Mouse (Mus musculus): Measurements from ENCODE around the gene Hist1h3d. TPM values are rescaled to one million over a fixed set of nuclear protein-coding genes. Genes with fewer than 3 reads are reported as not detected.
"Not testable (repeated sequence)": the region's sequence is repeated elsewhere in the genome, so short reads cannot be mapped to it uniquely, and the experiment has no call there.

The Hist1h3d gene
- polyA plus RNA-seq, 1 experiment from 2014 or later = 4.2 TPM

DNA sequence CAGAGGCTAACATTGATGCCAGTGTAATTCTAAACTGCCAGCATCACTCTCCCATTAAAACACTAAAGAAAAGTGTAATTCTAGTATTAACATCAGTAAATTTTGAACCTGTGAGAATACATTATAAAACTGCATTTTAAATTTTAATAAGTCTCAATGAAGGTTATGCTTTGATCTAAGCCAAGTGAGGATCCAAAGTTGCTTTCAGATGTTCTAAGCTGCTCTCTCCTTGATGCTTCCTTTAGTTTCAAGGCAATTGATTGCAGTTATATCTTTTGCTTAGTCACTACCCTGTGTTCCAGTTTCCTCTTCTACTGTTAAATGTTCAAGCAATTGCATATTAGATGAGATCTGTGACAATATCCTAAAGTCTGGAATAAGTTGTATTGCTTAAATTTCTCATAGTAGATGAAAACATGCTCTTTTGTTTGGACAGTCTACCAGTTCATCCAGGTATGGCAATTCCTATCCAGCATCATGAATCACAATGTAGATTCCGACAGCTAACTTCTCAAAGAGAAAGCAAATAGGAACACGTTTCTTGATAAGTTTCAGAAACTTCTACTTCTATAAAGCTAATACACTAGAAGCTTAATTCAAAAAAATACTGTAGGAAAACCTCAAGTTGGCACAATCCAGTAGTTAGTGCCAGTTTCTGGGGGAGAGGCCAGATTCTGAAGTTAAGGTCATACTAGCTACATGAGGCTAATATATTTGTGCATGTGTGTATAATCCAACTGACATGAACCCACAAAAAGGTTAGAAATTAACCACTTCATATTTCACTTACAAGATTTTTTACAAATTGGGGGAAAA lies 3.1 kb upstream of the Hist1h3d start:
- Histone ChIP-seq H3K36me3 (ENCODE audit: control insufficient read depth, insufficient read depth, low read length) (no peaks in the 10 kb centered on the region), H3K4me1 (replicated peaks; ENCODE audit: control insufficient read depth, insufficient read depth) (peaks cover 3% of the 10 kb centered on the region; the same call in 1 of the 2 replicates), H3K4me2 (replicated peaks; ENCODE audit: low read depth) (peak overlapping the region; percentile 59), H3K27me3 (ENCODE audit: control insufficient read depth, insufficient read depth, low read length) (no peaks in the 10 kb centered on the region), H3K27ac (replicated peaks) (peak overlapping the region; percentile 93), H3K9me3 (ENCODE audit: control insufficient read depth, low read length) (no peaks in the 10 kb centered on the region), H3K4me3 (ENCODE audit: low read depth, low read length) (peak overlapping the region; percentile 42), H3K9ac (ENCODE audit: low read length) (peak overlapping the region; percentile 32; the same call in 1 of the 2 replicates)
- 20% methylated on average over 2 of the region's 2 CpGs for WGBS
- ATAC-seq (ENCODE audit: low FRiP score, low TSS enrichment) (no peak), DNase-seq (ENCODE audit: low spot score) (no peak)
- no peak for TF ChIP-seq EP300 (optimal IDR thresholded peaks at IDR 0.05)
- no peak for TF ChIP-seq CTCF (IDR thresholded peaks at IDR 0.05; ENCODE audit: low read depth)

GRCm38 (mm10) chr13:23573034-23573897 lies 2.3 kb upstream of the Hist1h3d start:
- H3K4me2 ChIP-seq (replicated peaks; ENCODE audit: low read depth) = peak overlapping the region; percentile 59
- not testable (repeated sequence) for DNase-seq (ENCODE audit: low spot score); H3K4me1 ChIP-seq (replicated peaks; ENCODE audit: control insufficient read depth, insufficient read depth); H3K27me3 ChIP-seq (ENCODE audit: control insufficient read depth, insufficient read depth, low read length); H3K36me3 ChIP-seq (ENCODE audit: control insufficient read depth, insufficient read depth, low read length); H3K9me3 ChIP-seq (ENCODE audit: control insufficient read depth, low read length); ATAC-seq (ENCODE audit: low FRiP score, low TSS enrichment)
- H3K9ac ChIP-seq (ENCODE audit: low read length) = peak overlapping the region; percentile 61
- H3K4me3 ChIP-seq (ENCODE audit: low read depth, low read length) = peak overlapping the region; percentile 42
- 5% methylated on average over 18 of the region's 20 CpGs for WGBS
- H3K27ac ChIP-seq (replicated peaks) = peak overlapping the region; percentile 83

DNA sequence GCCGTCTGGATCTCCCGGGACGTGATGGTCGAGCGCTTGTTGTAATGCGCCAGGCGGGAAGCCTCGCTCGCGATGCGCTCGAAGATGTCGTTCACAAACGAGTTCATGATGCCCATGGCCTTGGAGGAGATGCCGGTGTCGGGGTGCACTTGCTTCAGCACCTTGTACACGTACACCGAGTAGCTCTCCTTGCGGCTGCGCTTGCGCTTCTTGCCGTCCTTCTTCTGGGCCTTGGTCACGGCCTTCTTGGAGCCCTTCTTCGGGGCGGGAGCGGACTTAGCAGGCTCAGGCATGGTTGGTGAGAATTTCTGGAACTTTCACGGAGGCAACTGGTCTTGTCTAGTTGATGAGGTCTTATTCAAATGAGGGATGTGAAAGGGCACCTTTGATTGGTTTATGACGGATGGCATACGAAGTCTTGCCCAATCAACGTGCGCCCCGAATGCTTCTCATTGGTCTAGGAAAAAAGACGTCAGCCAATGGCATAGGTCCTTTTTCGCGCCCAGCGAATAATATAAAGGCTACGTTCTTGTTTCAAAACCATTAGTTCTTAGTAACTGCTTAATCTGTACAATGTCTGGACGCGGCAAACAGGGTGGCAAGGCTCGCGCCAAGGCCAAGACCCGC lies 1.6 kb upstream of the Hist1h3d start, which contains the start of the genes Hist1h2bf and Hist1h2ad:
Gene Hist1h2bf, minus strand, starts transcription at position 299 of the 627 bp plus-strand sequence.
Gene Hist1h2ad, plus strand, starts transcription at position 484 of the 627 bp plus-strand sequence.
- peak; percentile 88 for DNase-seq (ENCODE audit: low spot score)
- WGBS = under 1% methylated on average over 21 of the region's 42 CpGs
- Histone ChIP-seq H3K4me2 (replicated peaks; ENCODE audit: low read depth) (peak within 1 kb of the TSS; percentile 59), H3K27ac (replicated peaks) (peak within 1 kb of the TSS; percentile 83), H3K9ac (ENCODE audit: low read length) (peak within 1 kb of the TSS; percentile 61), H3K4me3 (ENCODE audit: low read depth, low read length) (peak within 1 kb of the TSS; percentile 42)
- H3K4me1 ChIP-seq (replicated peaks; ENCODE audit: control insufficient read depth, insufficient read depth); H3K27me3 ChIP-seq (ENCODE audit: control insufficient read depth, insufficient read depth, low read length); H3K9me3 ChIP-seq (ENCODE audit: control insufficient read depth, low read length); H3K36me3 ChIP-seq (ENCODE audit: control insufficient read depth, insufficient read depth, low read length): not testable (repeated sequence)
- peak; percentile 92 for ATAC-seq (ENCODE audit: low FRiP score, low TSS enrichment)
- peak; percentile 95 for TF ChIP-seq EP300 (optimal IDR thresholded peaks at IDR 0.05)

GRCm38 (mm10) chr13:23574546-23575170 lies 905 bp upstream of the Hist1h3d start:
- Histone ChIP-seq H3K27ac (replicated peaks) (peak overlapping the region; percentile 69), H3K4me3 (ENCODE audit: low read depth, low read length) (peak overlapping the region; percentile 22; the same call in 1 of the 2 replicates), H3K4me2 (replicated peaks; ENCODE audit: low read depth) (peak overlapping the region; percentile 47)
- DNase-seq (ENCODE audit: low spot score); H3K36me3 ChIP-seq (ENCODE audit: control insufficient read depth, insufficient read depth, low read length); H3K27me3 ChIP-seq (ENCODE audit: control insufficient read depth, insufficient read depth, low read length); H3K4me1 ChIP-seq (replicated peaks; ENCODE audit: control insufficient read depth, insufficient read depth); H3K9ac ChIP-seq (ENCODE audit: low read length); H3K9me3 ChIP-seq (ENCODE audit: control insufficient read depth, low read length): not testable (repeated sequence)
- peak; percentile 6 for ATAC-seq (ENCODE audit: low FRiP score, low TSS enrichment)
- under 1% methylated on average over 5 of the region's 39 CpGs for WGBS

- Histone ChIP-seq H3K4me2 (replicated peaks; ENCODE audit: low read depth) (peak overlapping the region; percentile 55), H3K9ac (ENCODE audit: low read length) (peak overlapping the region; percentile 58), H3K4me3 (ENCODE audit: low read depth, low read length) (peak overlapping the region; percentile 39), H3K27ac (replicated peaks) (peak overlapping the region; percentile 76)
- H3K9me3 ChIP-seq (ENCODE audit: control insufficient read depth, low read length); DNase-seq (ENCODE audit: low spot score); H3K4me1 ChIP-seq (replicated peaks; ENCODE audit: control insufficient read depth, insufficient read depth); ATAC-seq (ENCODE audit: low FRiP score, low TSS enrichment); H3K27me3 ChIP-seq (ENCODE audit: control insufficient read depth, insufficient read depth, low read length); H3K36me3 ChIP-seq (ENCODE audit: control insufficient read depth, insufficient read depth, low read length): not testable (repeated sequence)
- 2% methylated on average over 8 of the region's 40 CpGs for WGBS
These were observed 326 bp downstream of the Hist1h3d start for GRCm38 (mm10) chr13:23575864-23576313.

All from stomach, postnatal 0 days (tissue).